Mouse (Mus musculus) urinary bladder, postnatal 4 days (tissue): ENCODE data around the gene Cped1.
"Not testable (repeated sequence)": the region's sequence is repeated elsewhere in the genome, so short reads cannot be mapped to it uniquely, and the experiment has no call there.

ENCODE experiments used
- DNase-seq, 2 experiments: peaks; one replicate each; pipeline ENCODE4 v3.0.0; 2021 to 2022; ENCODE audit warnings: low spot score in 2 of 2

The Cped1 gene

DNA sequence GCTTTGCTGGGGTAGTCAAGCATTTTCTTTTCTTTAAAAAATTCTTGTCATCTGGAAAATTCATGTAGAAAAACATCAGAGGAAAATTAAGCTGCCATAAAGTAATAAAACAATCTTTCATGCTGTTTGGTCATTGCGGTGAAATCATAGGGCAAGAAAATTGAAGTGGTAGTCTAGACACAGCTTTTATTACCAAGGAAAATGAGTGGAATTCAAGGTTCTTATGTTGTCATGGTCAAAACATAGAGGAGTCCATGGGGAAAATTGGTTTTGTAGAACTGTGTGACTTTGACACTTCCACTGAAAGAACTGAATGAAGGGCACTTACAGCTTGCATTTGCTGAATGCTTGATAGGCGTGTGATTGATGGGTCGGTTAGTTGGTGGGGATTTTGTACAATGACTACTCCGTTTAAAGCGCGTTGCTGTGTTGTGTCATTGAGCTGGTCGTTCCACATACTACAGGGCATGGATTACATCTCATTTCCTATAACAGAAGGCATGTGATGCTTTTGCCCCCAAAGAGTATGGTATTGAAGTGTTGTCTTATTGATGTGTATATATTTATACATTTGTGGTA, 93.1 kb downstream of the Cped1 start:
- no peak for DNase-seq

DNA sequence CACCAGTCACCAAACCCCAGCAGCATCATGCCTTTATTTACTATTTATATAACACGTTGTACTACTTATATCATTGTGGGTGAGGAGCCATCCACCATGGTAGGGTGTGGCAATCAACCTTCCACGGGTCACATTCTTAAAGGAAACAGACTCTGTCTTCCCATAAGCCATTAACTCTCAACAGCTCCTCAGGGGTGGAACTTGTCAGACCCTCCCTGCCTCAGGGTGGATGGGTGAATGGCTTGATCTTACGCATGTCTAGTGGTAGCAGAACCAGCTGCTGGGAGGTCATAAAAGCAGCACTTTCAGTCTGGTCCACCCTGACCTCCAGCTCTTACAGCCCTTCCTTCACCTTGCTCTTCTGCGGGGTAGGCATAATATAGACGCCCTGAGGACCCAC, 100.3 kb downstream of the Cped1 start:
- DNase-seq: no peak

DNA sequence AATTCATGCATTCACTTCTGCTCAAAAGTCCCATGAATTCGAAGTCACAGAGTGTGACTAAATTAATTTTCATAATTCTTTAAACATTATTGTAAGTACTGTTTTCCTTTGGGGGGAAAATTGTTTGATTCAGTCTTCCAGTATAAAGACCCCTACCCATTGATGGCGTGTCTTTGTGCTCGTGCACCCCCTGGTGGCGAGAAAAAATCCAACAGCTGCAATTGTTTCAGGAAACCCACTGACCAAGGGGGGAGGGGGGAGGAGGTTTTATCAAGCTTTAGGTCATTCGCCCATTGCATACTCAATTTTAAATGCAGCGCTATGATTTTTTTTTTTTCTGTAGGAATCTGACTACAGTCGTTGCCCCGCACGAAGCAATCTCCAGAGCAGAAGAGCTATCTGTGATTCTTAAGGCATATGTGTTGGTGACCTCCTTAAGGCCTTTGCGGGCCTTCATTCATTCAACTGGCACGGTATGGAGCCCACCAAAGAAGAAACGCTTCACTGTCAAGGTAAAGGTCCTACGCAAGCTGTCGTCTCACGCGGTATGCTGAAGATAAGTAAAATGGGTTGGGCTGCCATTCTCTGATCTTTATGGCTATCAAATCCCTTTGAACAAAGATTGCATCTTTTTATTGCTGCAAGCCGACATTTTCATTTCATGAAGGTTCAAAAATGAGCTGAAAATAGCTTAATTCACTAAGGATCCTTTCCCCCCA, 102.8 kb downstream of the Cped1 start:
- peak in 1 of 2 experiments; percentile 74 for DNase-seq

DNA sequence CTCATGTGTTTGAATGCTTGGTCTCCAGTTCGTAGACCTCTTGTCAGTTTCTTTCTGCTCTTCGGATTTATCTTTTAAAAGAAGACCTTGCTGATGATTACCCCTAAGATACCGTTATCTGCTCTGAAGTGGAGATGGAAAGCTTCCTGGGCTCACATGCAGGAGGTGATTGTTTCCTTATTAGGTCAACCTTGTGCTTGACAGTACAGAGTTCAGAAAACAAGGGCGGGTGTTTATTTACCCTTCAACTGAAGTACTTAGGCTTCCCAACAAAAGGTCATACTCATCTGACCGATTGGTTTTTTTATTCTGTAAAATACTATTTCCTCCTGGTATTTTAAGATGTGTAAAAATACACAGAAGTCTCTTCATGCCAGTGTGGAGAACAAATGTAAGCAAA, 106.1 kb downstream of the Cped1 start:
- DNase-seq: no peak

DNA sequence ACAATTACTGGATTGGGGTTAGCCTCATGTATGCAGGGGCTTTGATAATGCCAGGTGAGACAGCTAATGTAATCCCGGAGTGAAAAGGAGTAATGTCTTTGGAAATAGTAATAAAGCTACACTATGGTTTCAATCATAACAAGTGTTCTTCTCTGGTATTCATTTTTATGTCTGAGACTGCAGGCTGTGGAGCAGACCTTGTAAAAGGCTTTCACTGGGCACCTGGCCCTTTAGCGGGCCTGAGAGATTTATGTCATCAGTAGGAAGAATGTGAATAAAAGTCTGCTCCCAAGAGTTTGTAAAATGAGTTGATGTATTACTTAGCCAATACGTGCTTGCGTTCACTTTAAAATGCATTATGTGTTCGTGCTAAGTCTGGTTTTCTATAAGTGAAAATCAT, 108.1 kb downstream of the Cped1 start:
- DNase-seq: no peak

DNA sequence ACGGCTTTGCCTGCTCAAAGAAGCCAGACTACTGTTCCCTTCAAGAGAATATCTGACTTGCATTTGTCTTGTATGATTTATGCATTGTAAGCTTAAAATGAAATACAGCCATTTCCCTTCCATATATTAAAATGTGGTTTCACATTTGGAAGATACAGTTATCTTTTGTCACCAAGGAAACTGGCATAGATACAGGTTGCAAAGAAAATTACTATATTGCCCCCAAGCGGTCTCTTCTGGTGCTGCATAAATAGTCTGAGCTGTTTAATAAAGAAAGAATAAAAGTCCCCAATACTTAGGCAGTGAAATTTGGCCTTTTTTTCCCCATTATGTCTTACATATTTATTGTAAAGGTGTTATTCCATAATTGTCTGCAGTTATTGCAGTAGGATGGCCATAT, 112.0 kb downstream of the Cped1 start:
- no peak for DNase-seq

DNA sequence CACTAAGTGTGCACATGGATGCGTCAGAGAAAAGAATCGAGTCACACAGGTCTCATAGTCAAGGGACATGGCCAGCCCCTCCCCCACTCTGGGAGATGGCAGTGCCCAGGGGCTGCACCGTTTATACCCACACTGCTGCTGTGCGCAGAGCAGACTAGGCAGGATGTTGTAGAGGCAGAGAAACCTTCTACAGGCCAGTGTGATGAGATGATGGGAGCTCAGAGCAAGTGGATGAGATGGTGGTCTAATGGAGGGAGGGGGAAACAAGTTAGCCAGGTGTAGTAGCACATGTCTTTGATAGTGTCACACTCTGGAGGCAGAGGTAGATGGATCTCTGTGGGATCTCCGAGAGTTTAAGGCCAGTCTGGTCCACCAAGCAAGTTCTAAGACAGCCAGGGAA, 114.1 kb downstream of the Cped1 start:
- DNase-seq: no peak

DNA sequence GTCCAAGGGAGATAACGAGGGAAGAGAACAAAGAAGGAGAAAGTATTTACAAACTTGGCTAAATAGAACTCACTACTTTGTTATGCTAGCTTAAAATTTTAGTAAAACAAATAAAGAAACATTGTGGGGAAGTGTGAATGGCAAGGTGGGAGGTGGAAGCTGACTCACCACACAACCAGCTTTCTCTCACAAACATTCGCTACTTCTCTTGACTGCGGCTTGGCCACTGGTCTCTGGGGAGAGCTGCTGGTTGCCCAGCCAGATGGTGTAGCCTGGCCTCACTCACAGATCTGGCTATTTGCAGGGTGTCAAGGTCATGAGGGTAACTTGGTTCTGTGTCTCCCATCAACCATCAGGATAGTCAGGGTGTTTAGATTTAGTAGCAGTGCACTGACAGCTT, 116.2 kb downstream of the Cped1 start:
- no peak for DNase-seq

DNA sequence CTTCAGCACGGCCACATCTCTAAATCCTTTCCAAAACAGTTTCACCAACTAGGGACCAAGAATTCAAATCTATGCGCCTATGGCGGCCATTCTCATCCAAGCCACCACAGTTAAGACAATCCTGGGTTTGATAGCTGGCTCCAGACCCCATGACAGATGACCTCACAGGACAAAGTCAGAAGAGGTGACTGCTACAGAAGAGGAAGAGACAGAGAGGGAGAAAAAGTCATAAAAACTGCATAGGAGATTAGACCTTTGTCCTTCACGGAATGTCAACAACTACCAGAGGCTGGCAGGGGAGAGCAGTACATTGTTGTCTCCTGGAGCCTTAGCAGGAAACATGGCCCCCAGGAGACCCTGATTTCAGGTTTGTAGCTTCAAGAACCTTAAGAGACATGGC, 117.0 kb downstream of the Cped1 start:
- no peak for DNase-seq

DNA sequence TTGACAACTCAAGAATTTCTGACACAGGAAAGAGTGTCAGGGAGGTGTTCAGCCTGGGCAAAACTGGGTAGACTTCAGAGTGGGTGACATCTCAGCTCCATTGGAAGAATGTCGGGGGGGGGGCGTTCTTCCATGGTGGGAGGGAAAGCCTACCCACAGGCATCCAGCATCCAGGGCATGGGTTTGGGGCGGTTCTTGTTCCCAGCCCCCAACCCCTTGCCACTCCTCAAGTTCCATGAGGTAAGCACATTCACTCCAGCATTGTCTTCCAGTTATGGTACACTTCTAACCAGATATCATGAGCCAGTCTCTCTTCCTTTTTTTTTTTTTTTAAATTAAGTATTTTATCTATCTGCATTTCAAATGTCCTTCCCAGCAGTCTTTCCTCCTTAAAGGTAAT, 118.0 kb downstream of the Cped1 start:
- no peak for DNase-seq

DNA sequence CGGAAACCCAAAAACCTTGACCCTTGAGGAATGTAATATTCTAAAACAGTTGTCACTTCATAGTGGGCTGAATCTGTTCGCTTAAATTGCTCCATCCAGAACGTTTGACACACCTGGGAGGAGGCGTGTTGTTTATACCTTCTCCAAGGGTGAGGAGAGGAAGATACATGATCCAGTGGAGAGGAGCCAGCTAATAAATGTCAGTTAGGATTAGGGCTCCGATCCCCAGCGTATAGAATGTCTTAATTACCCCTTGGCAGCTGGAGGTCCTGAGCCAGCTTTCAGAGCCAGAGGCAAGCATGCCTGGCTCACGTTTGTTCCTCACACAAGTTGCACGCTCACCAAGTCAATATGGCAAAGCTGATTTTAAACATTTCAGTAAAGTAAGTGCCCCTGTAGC, 118.5 kb downstream of the Cped1 start:
- DNase-seq: no peak

DNA sequence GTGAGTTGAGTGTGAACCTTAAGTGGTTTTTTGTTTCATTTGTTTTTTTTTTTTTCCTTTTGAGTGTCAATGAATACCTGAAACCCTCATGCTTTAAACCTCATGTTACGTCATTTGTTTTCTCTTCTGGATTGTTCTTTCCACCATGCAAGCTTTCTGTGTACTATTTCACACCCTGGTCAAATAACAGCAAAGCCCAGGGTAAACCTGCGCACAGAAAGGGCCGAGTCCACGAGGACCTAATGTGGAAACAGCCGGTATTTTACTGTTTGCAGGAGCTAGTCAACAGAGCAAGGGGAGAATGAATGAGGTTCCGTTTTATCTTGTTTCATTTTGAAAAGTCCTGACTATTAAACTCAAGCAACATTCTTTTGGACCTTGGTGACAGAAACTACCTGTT, 128.4 kb downstream of the Cped1 start:
- no peak for DNase-seq

DNA sequence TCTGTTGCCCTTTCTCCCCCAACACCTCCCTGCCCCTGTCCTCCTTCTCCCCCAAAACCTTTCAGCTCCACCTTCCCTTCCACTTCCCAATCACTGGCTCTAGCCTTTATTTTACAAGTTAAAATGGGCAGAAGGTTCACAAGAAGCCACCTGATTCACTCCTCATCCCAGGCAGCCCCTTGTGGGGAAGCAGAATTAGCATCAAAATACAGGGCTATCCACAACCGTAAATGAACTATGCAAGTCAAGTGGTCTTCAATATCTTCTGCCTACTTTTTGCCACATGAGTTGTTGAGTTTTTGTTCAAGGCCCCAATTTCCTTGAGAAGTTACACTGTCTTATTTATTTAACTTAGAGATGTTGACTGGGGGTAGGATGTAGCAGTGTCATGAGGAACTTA, 131.0 kb downstream of the Cped1 start:
- DNase-seq: no peak

DNA sequence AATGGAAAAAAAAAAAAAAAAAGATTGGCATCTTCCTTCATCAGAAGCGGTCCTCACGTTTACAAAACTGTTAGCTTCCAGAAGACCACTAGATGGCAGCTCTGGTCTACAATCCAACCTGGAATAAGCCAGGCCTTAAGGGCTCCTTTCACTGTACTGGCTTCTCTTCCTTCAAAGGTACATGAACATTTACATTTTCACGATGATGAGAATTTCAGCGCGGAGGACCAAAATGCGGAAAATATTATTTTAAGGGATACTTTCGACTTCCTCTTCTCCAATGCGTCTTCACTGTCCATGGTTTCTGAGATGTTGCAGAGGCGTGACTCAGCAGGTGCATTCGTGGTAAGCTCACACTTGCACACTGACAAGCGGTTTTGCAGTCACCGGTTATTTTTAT, 136.4 kb downstream of the Cped1 start:
- no peak for DNase-seq

DNA sequence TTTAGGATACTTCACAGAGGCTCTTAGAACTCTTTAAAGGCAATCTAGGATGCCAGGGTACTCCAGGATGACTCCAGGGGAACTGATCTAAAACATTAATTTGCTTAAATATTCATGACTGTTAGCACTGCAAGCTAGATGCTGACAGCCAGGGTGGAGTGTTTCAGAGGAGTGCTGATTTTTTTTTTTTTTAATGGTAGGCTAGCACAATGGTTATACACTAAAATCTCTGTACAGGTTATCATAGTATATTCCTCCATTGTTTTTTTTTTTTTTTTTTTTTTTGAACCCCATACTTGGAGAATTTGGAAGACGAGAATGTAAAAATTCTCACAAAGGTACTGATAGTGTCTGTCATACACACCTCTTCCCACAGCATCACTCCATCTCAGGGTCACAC, 137.0 kb downstream of the Cped1 start:
- no peak for DNase-seq

DNA sequence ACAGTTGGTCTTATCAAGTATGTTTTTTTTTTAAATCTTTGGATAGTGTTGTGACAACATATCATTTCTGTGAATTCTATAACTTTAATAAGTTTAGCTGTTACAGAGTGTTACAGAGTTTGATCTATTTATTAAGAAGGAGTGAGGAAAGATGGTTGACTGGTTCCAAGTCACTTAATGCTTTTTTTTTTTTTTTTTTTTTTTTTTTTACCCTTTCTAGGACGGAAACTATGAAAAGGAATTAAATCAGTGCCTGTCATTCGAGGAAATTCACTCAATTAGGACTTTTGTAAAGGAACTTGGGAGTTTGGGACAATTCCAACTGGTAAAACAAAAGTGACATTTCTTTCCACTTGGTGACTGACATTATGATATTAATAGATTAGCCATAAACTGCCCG, 137.6 kb downstream of the Cped1 start:
- DNase-seq: no peak

DNA sequence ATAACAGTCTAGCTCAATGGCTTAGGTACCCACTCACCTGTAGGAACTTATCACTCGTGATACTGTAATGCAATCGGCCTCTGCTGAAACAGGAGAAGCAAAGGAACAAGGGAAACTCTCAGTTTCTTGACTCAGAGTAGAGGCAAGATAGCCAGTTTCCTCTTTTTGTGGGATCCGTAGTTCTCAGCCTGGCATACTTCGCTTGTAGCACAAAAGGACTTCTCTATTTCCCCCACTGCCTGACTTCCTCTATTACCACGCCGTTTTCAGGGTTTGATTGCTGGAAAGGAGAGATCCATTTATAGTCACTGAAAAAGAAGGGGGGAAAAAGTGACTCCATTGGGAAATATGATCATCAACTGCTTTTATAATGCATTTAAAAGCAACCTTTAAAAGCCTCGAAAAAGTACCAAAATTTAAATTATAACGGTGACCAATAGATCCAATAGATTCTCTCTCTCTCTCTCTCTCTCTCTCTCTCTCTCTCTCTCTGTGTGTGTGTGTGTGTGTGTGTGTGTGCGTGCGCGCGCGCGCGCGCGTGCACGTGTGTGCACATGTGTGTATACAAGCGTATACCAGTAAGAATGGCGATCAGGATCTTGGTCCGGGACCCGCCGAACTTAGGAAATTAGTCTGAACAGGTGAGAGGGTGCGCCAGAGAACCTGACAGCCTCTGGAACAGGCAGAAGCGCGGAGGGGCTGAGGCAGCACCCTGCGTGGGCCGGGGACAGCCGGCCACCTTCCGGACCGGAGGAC, 139.0 kb downstream of the Cped1 start:
- not testable (repeated sequence) for DNase-seq

DNA sequence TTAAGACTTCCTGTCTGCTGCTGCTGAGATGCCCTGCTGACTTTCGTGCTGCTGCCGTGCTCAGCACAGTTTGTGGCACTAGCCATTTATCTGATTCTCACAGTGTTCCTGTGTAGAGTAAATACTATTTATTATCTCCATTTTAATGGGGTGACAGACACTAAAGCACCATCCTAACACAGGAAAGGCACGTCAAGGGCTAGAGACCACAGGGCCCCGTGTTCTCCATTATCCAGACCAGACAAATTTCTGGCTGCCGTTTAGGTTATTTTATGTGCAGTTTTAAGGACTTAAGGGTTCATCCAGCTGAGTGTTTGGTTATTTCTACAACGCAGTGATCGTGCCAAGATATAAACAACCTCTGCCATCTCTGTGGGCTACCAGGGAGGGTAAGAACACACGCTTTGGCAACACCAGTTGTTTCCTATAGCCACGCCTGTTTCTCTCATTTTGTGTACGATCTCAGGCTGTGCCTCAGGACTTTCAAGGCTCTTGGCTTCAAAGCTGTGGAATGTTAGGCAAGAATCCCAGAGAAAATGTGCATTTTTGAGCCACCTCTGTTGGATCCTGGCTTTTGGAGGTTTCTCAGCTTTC, 149.4 kb downstream of the Cped1 start:
- no peak for DNase-seq

DNA sequence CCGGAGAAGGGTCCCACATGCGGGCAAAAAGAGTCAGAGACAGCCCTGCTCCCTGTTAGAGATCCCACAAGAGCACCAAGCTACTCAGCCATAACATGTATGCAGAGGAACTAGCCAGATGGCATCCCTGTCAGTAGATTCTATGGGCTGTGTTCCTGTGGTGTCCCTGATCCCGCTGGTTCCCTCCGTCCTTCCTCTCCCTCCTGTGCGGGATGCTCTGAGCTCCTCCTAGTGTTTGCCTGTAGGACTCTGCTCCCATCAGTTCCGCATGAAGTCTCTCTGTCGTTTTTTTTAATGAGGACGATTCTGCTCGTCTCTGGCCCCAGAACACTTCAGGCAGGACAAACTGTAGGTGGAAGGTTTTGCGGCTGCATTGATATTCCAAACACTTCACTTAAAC, 151.1 kb downstream of the Cped1 start:
- no peak for DNase-seq

DNA sequence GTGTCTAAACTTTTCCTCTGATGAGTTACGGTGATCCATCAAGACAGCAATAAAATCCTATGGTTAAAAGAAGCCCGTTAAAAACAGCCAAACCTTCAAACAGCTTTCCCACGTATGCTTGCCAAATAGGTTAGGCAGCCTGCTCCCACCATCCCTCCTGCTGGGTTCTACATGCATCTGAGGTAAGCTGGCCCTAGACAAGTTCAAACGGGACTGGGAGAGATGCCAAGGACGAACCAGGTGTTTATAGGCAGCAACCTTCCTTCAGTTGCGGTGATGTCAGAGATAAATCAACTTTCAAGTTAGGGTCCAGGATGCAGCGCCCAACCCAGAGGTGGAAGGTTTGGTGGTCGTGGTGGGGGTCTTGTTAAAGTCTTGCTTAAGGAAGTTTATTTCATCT, 155.1 kb downstream of the Cped1 start:
- DNase-seq: no peak

DNA sequence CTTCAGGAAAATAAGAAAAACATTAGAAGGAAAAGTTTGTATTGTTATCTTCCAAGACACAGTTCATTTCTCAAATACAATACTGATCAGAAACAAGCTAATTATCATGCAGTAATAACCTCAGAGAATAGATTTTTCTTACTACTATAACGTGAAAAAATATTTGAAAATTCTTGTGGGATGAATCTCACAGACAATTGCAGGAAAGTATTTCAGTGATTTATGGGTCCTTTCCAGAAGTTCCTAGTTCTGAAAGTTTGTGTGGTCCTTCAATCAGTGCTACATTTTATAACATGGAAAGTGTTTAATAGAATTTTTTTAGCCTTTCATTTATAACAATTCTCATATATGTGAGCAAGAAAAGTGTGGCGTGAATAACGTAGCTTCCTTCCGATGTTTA, 161.5 kb downstream of the Cped1 start:
- no peak for DNase-seq

DNA sequence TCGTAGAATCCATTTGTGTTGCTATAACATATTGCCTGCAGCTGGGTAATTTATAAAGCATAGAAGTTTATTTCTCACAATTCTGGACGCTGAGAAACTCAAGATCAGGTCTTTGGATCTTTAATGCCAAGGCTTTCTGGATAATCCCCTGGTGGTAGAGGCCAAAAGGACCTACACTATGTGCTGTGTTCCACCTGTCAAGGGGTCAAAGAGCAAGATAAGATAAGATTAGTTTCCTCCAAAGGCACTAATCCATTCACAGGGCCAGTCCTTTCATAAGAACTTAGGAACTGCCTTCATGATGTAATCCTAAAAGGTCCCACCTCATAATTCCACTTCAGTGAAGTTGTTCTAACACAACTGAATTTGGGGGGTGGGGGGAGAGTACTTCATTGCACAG, 162.8 kb downstream of the Cped1 start:
- DNase-seq: no peak

DNA sequence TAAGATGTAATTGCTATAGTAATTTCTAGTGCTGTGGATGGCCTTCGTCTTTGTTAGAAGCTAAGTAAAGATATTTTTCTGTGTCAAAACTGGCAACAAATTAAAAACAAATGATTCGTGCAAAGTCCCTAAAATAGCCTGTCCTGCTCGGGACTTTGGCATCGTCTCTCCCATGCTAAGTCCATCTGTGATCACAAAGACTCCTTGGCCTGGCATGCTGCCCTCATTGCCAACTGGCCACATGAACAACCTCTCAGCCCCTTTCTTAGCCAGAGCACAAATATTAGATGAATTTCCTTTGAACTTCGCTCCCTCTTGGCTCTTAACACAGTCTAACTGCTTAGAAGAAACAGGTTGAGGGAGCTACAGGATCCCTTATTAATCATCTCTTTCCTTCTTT, 171.7 kb downstream of the Cped1 start:
- DNase-seq: no peak
